Mouse (Mus musculus): ENCODE measurements around the gene Spast. TPM values are rescaled to one million over a fixed set of nuclear protein-coding genes. Genes with fewer than 3 reads are reported as not detected.
A peak's percentile ranks its signal among the peaks of the same experiment; 100 is the strongest.

The Spast gene
- polyA plus RNA-seq, 1 experiment from 2014 or later, result 54.1 TPM

- peaks cover 81% of the 10 kb centered on the region for H3K36me3 ChIP-seq (replicated peaks; ENCODE audit: control insufficient read depth, insufficient read depth)
Measured at GRCm38 (mm10) chr17:74409722-74410121, 70.9 kb downstream of the Spast start.

GRCm38 (mm10) chr17:74413324-74413723 is 74.5 kb downstream of the Spast start:
- Histone ChIP-seq H3K4me2 (replicated peaks) (no peak overlapping the region), H3K36me3 (replicated peaks; ENCODE audit: control insufficient read depth, insufficient read depth) (peaks cover 87% of the 10 kb centered on the region)

More at GRCm38 (mm10) chr17:74409722-74410121, 70.9 kb downstream of the Spast start:
- no peaks in the 10 kb centered on the region for H3K9me3 ChIP-seq (ENCODE audit: control insufficient read depth, low read length)
- no peaks in the 10 kb centered on the region for H3K27me3 ChIP-seq (ENCODE audit: control insufficient read depth, insufficient read depth, low read length)
- WGBS, result 73% methylated on average over 4 of the region's 4 CpGs
- no peak overlapping the region for H3K4me3 ChIP-seq (replicated peaks; ENCODE audit: low read length)
- no peaks in the 10 kb centered on the region for H3K4me1 ChIP-seq (replicated peaks; ENCODE audit: control insufficient read depth, insufficient read depth, low read length)
- ATAC-seq (ENCODE audit: low FRiP score) (no peak), DNase-seq (ENCODE audit: low spot score) (no peak)
- H3K4me2 ChIP-seq (replicated peaks), result no peak overlapping the region
- no peak overlapping the region for H3K9ac ChIP-seq
- H3K27ac ChIP-seq, result no peak overlapping the region

GRCm38 (mm10) chr17:74414671-74415070 is 75.9 kb downstream of the Spast start:
- ATAC-seq (ENCODE audit: low FRiP score), result no peak
- WGBS, result 70% methylated on average over 1 of the region's 1 CpGs
- peaks cover 87% of the 10 kb centered on the region for H3K36me3 ChIP-seq (replicated peaks; ENCODE audit: control insufficient read depth, insufficient read depth)

More at GRCm38 (mm10) chr17:74413324-74413723, 74.5 kb downstream of the Spast start:
- H3K27me3 ChIP-seq (ENCODE audit: control insufficient read depth, insufficient read depth, low read length), result no peaks in the 10 kb centered on the region
- H3K27ac ChIP-seq, result no peak overlapping the region
- no peak overlapping the region for H3K4me3 ChIP-seq (replicated peaks; ENCODE audit: low read length)
- DNase-seq (ENCODE audit: low spot score), result no peak
- H3K9me3 ChIP-seq (ENCODE audit: control insufficient read depth, low read length), result no peaks in the 10 kb centered on the region
- H3K9ac ChIP-seq, result no peak overlapping the region
- no peak for ATAC-seq (ENCODE audit: low FRiP score)
- no peaks in the 10 kb centered on the region for H3K4me1 ChIP-seq (replicated peaks; ENCODE audit: control insufficient read depth, insufficient read depth, low read length)
- 91% methylated on average over 8 of the region's 8 CpGs for WGBS

GRCm38 (mm10) chr17:74416841-74417360 is 78.1 kb downstream of the Spast start:
- DNase-seq (ENCODE audit: low spot score) (no peak), ATAC-seq (ENCODE audit: low FRiP score) (no peak)
- Histone ChIP-seq H3K27me3 (ENCODE audit: control insufficient read depth, insufficient read depth, low read length) (no peaks in the 10 kb centered on the region), H3K4me2 (replicated peaks) (no peak overlapping the region), H3K9me3 (ENCODE audit: control insufficient read depth, low read length) (no peaks in the 10 kb centered on the region), H3K36me3 (replicated peaks; ENCODE audit: control insufficient read depth, insufficient read depth) (peaks cover 87% of the 10 kb centered on the region), H3K4me3 (replicated peaks; ENCODE audit: low read length) (no peak overlapping the region), H3K27ac (no peak overlapping the region), H3K4me1 (replicated peaks; ENCODE audit: control insufficient read depth, insufficient read depth, low read length) (no peaks in the 10 kb centered on the region), H3K9ac (no peak overlapping the region)
- WGBS, result 88% methylated on average over 8 of the region's 8 CpGs

More at GRCm38 (mm10) chr17:74414671-74415070, 75.9 kb downstream of the Spast start:
- H3K9ac ChIP-seq, result no peak overlapping the region
- no peaks in the 10 kb centered on the region for H3K4me1 ChIP-seq (replicated peaks; ENCODE audit: control insufficient read depth, insufficient read depth, low read length)
- H3K27me3 ChIP-seq (ENCODE audit: control insufficient read depth, insufficient read depth, low read length), result no peaks in the 10 kb centered on the region
- no peak overlapping the region for H3K27ac ChIP-seq
- no peak overlapping the region for H3K4me2 ChIP-seq (replicated peaks)
- no peak for DNase-seq (ENCODE audit: low spot score)
- H3K4me3 ChIP-seq (replicated peaks; ENCODE audit: low read length), result no peak overlapping the region
- no peaks in the 10 kb centered on the region for H3K9me3 ChIP-seq (ENCODE audit: control insufficient read depth, low read length)

- Histone ChIP-seq H3K27me3 (ENCODE audit: control insufficient read depth, insufficient read depth, low read length) (no peaks in the 10 kb centered on the region), H3K9me3 (ENCODE audit: control insufficient read depth, low read length) (no peaks in the 10 kb centered on the region), H3K36me3 (replicated peaks; ENCODE audit: control insufficient read depth, insufficient read depth) (peaks cover 85% of the 10 kb centered on the region), H3K4me2 (replicated peaks) (no peak overlapping the region), H3K9ac (no peak overlapping the region), H3K27ac (no peak overlapping the region), H3K4me1 (replicated peaks; ENCODE audit: control insufficient read depth, insufficient read depth, low read length) (no peaks in the 10 kb centered on the region), H3K4me3 (replicated peaks; ENCODE audit: low read length) (no peak overlapping the region)
- ATAC-seq (ENCODE audit: low FRiP score) (no peak), DNase-seq (ENCODE audit: low spot score) (no peak)
- 38% methylated on average over 4 of the region's 4 CpGs for WGBS
Measured at GRCm38 (mm10) chr17:74418171-74418570, 79.4 kb downstream of the Spast start.

- ATAC-seq (ENCODE audit: low FRiP score), result no peak
- H3K4me3 ChIP-seq (replicated peaks; ENCODE audit: low read length), result no peak overlapping the region
- no peak overlapping the region for H3K27ac ChIP-seq
- DNase-seq (ENCODE audit: low spot score), result no peak
- H3K4me2 ChIP-seq (replicated peaks), result no peak overlapping the region
- no peaks in the 10 kb centered on the region for H3K27me3 ChIP-seq (ENCODE audit: control insufficient read depth, insufficient read depth, low read length)
- H3K9ac ChIP-seq, result no peak overlapping the region
- no peaks in the 10 kb centered on the region for H3K9me3 ChIP-seq (ENCODE audit: control insufficient read depth, low read length)
- peaks cover 84% of the 10 kb centered on the region for H3K36me3 ChIP-seq (replicated peaks; ENCODE audit: control insufficient read depth, insufficient read depth)
- no peaks in the 10 kb centered on the region; the same call in 1 of the 2 replicates for H3K4me1 ChIP-seq (replicated peaks; ENCODE audit: control insufficient read depth, insufficient read depth, low read length)
- WGBS, result 58% methylated on average over 2 of the region's 2 CpGs
Measured at GRCm38 (mm10) chr17:74420656-74421055, 81.9 kb downstream of the Spast start.

GRCm38 (mm10) chr17:74424401-74425005 is 85.7 kb downstream of the Spast start:
- 44% methylated on average over 12 of the region's 12 CpGs for WGBS
- H3K4me2 ChIP-seq (replicated peaks), result no peak overlapping the region
- H3K4me1 ChIP-seq (replicated peaks; ENCODE audit: control insufficient read depth, insufficient read depth, low read length), result no peaks in the 10 kb centered on the region; the same call in 1 of the 2 replicates
- H3K36me3 ChIP-seq (replicated peaks; ENCODE audit: control insufficient read depth, insufficient read depth), result peaks cover 77% of the 10 kb centered on the region
- ATAC-seq (ENCODE audit: low FRiP score) (peak; percentile 92), DNase-seq (ENCODE audit: low spot score) (peak; percentile 70)
- H3K27me3 ChIP-seq (ENCODE audit: control insufficient read depth, insufficient read depth, low read length), result no peaks in the 10 kb centered on the region
- no peaks in the 10 kb centered on the region for H3K9me3 ChIP-seq (ENCODE audit: control insufficient read depth, low read length)
- H3K4me3 ChIP-seq (replicated peaks; ENCODE audit: low read length), result no peak overlapping the region
- no peak overlapping the region for H3K9ac ChIP-seq
- H3K27ac ChIP-seq, result no peak overlapping the region

GRCm38 (mm10) chr17:74430074-74430473 is 91.3 kb downstream of the Spast start:
- Histone ChIP-seq H3K4me1 (replicated peaks; ENCODE audit: control insufficient read depth, insufficient read depth, low read length) (no peaks in the 10 kb centered on the region), H3K9me3 (ENCODE audit: control insufficient read depth, low read length) (no peaks in the 10 kb centered on the region), H3K27me3 (ENCODE audit: control insufficient read depth, insufficient read depth, low read length) (no peaks in the 10 kb centered on the region), H3K27ac (no peak overlapping the region), H3K4me2 (replicated peaks) (no peak overlapping the region), H3K4me3 (replicated peaks; ENCODE audit: low read length) (no peak overlapping the region), H3K9ac (no peak overlapping the region), H3K36me3 (replicated peaks; ENCODE audit: control insufficient read depth, insufficient read depth) (peaks cover 29% of the 10 kb centered on the region)
- WGBS, result 89% methylated on average over 8 of the region's 8 CpGs
- peak; percentile 23 for DNase-seq (ENCODE audit: low spot score)
- ATAC-seq (ENCODE audit: low FRiP score), result no peak

GRCm38 (mm10) chr17:74431481-74431880 is 92.7 kb downstream of the Spast start:
- Histone ChIP-seq H3K4me2 (replicated peaks) (no peak overlapping the region), H3K4me1 (replicated peaks; ENCODE audit: control insufficient read depth, insufficient read depth, low read length) (no peaks in the 10 kb centered on the region), H3K27ac (no peak overlapping the region), H3K9me3 (ENCODE audit: control insufficient read depth, low read length) (no peaks in the 10 kb centered on the region), H3K27me3 (ENCODE audit: control insufficient read depth, insufficient read depth, low read length) (no peaks in the 10 kb centered on the region), H3K9ac (no peak overlapping the region), H3K4me3 (replicated peaks; ENCODE audit: low read length) (no peak overlapping the region), H3K36me3 (replicated peaks; ENCODE audit: control insufficient read depth, insufficient read depth) (peaks cover 16% of the 10 kb centered on the region)
- ATAC-seq (ENCODE audit: low FRiP score) (no peak), DNase-seq (ENCODE audit: low spot score) (peak; percentile 9)
- 74% methylated on average over 13 of the region's 13 CpGs for WGBS

Measured in hindbrain, embryonic 14.5 days (tissue).